Mouse (Mus musculus) brain, embryonic 14.5 days (tissue): ENCODE measurements at regions not wholly inside any gene's neighbourhood (a gene's known extent, or its start where the extent isn't known, plus 50 kb on each side); places are given as distances from the start of the nearest gene placed in this dataset.

Source experiments
- CTCF ChIP-seq: fragments of 200-500 bp; IDR thresholded peaks from 2 replicates; pipeline ENCODE4 v1.5.1; 2012; ENCODE audit warnings: inconsistent platforms, mild to moderate bottlenecking, moderate library complexity, borderline replicate concordance; ENCODE audit not compliant: insufficient read depth, insufficient read length; ENCODE audit errors: extremely low read depth
- POLR2A ChIP-seq: fragments of 200-500 bp; IDR thresholded peaks from 2 replicates; pipeline ENCODE4 v1.6.1; 2012; ENCODE audit warnings: mild to moderate bottlenecking, inconsistent platforms, borderline replicate concordance; ENCODE audit not compliant: poor library complexity, insufficient read depth, insufficient read length, severe bottlenecking; ENCODE audit errors: extremely low read depth

DNA sequence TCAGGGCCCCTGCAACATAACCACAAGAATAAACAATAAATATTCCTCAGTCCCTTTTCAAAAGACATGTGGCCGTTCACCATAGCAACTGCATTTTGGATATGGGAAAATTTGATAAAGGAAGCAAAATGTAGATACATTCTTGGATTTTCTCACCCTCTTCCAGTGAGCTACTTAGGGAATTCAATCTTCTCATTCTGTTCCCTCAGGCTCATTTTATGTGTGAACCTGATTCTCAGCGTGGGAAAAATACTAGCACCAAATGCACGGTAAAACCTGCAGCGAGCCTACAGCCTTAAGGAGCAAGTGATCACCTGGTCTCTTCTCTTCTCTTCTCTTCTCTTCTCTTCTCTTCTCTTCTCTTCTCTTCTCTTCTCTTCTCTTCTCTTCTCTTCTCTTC, 322.5 kb upstream of the Cwc22 start:
- TF ChIP-seq CTCF = no peak
- TF ChIP-seq POLR2A = no peak
